In genomic region chr6:100537987-100538386, GRCm38 (mm10) we compare ENCODE assay signal across 23 mouse cellular contexts.
"Had no signal": no experiment of that assay in that cellular context is flagged by ENCODE, and none has a peak within 500 bp of the region (broad histone marks: within the 10 kb centered on the region; RNA-seq: fewer than 3 reads in every experiment).

No protein-coding gene starts in this region.

- ATAC-seq: hindbrain, postnatal 0 days; liver, embryonic 12.5 days had no signal

- H3K27ac ChIP-seq: heart, embryonic 13.5 days; heart, embryonic 15.5 days; hindbrain, embryonic 13.5 days; hindbrain, embryonic 15.5 days; hindbrain, postnatal 0 days; kidney, embryonic 15.5 days; kidney, postnatal 0 days; limb, embryonic 13.5 days; limb, embryonic 15.5 days; liver, embryonic 12.5 days; liver, embryonic 14.5 days had no signal

- DNase-seq: gastrocnemius, postnatal 14 days; heart, adult 18-20 months; heart, postnatal 14 days; heart, postnatal 36 days; kidney, adult 11 months; kidney, adult 2 months; kidney, adult 9 months; kidney, postnatal 14 days; kidney, postnatal 36 days; layer of hippocampus, adult 9-11 months; left cerebral cortex, postnatal 4 days had no signal

- H3K36me3 ChIP-seq: heart, embryonic 13.5 days; heart, embryonic 15.5 days; hindbrain, embryonic 13.5 days; hindbrain, embryonic 15.5 days; kidney, embryonic 15.5 days; limb, embryonic 13.5 days; limb, embryonic 15.5 days; liver, embryonic 12.5 days had no signal

- H3K4me2 ChIP-seq: heart, embryonic 11.5 days; heart, embryonic 13.5 days; heart, embryonic 15.5 days; hindbrain, embryonic 13.5 days; hindbrain, embryonic 15.5 days; kidney, embryonic 15.5 days; limb, embryonic 13.5 days; limb, embryonic 15.5 days; liver, embryonic 12.5 days had no signal

- H3K4me3 ChIP-seq: heart, embryonic 13.5 days; heart, embryonic 15.5 days; hindbrain, embryonic 13.5 days; hindbrain, embryonic 15.5 days; kidney, embryonic 15.5 days; limb, embryonic 13.5 days; limb, embryonic 15.5 days; liver, embryonic 12.5 days had no signal

- H3K27me3 ChIP-seq: heart, embryonic 15.5 days; liver, embryonic 12.5 days had no signal

- H3K4me1 ChIP-seq: liver, embryonic 12.5 days had no signal

- H3K9ac ChIP-seq: heart, embryonic 13.5 days; heart, embryonic 15.5 days; hindbrain, embryonic 13.5 days; hindbrain, embryonic 15.5 days; kidney, embryonic 15.5 days; limb, embryonic 13.5 days; limb, embryonic 15.5 days; liver, embryonic 12.5 days; liver, embryonic 14.5 days had no signal

- H3K9me3 ChIP-seq: heart, embryonic 13.5 days; heart, embryonic 15.5 days; hindbrain, embryonic 13.5 days; hindbrain, embryonic 15.5 days; kidney, embryonic 15.5 days; limb, embryonic 13.5 days; limb, embryonic 15.5 days; liver, embryonic 12.5 days had no signal
